Comparison of ENCODE assay signal across 30 mouse cellular contexts in genomic region chr13:95020216-95020615, GRCm38 (mm10). TPM values are rescaled to one million over a fixed set of nuclear protein-coding genes. Genes with fewer than 3 reads are reported as not detected.
DNase-seq lines count a peak whose midpoint lies in the region; ATAC-seq lines count a peak whose summit lies in the region.
"Had no signal": no experiment of that assay in that cellular context is flagged by ENCODE, and none has a peak within 500 bp of the region (broad histone marks: within the 10 kb centered on the region; RNA-seq: fewer than 3 reads in every experiment).

No protein-coding gene starts in this region.

- no peak for ATAC-seq in kidney, embryonic 15.5 days (replicated peaks; ENCODE audit: low FRiP score)
- no peak for ATAC-seq in kidney, embryonic 14.5 days (ENCODE audit: low FRiP score, low TSS enrichment)
- no peak for ATAC-seq in midbrain, embryonic 11.5 days (ENCODE audit: low FRiP score)
- no peak for ATAC-seq in midbrain, embryonic 15.5 days (replicated peaks)
- no peak for ATAC-seq in embryonic facial prominence, embryonic 14.5 days (ENCODE audit: low read depth)
- ATAC-seq: activated CD4-positive, CD25-positive, alpha-beta regulatory T cell, adult 4 months; CD4-positive, CD25-positive, alpha-beta regulatory T cell, adult 4 months; forebrain, embryonic 14.5 days; forebrain, embryonic 16.5 days; Patski had no signal

- H3K4me3 ChIP-seq in kidney, embryonic 15.5 days (replicated peaks) = no peak overlapping the region
- no peak overlapping the region for H3K4me3 ChIP-seq in kidney, embryonic 14.5 days (ENCODE audit: low read length)
- H3K4me3 ChIP-seq in midbrain, embryonic 11.5 days (ENCODE audit: low read depth, low read length) = no peak overlapping the region
- no peak overlapping the region for H3K4me3 ChIP-seq in midbrain, embryonic 15.5 days
- no peak overlapping the region for H3K4me3 ChIP-seq in embryonic facial prominence, embryonic 14.5 days (ENCODE audit: low read depth, low read length)
- H3K4me3 ChIP-seq: embryonic facial prominence, embryonic 12.5 days; embryonic facial prominence, embryonic 15.5 days; erythroblast, embryonic 14.5 days; forebrain, embryonic 10.5 days; forebrain, embryonic 12.5 days had no signal

- 84% methylated on average over 6 of the region's 6 CpGs for WGBS in kidney, embryonic 15.5 days
- WGBS in kidney, embryonic 14.5 days = 83% methylated on average over 6 of the region's 6 CpGs
- 92% methylated on average over 6 of the region's 6 CpGs for WGBS in midbrain, embryonic 11.5 days
- WGBS in midbrain, embryonic 15.5 days = 84% methylated on average over 6 of the region's 6 CpGs
- 74% methylated on average over 6 of the region's 6 CpGs for WGBS in embryonic facial prominence, embryonic 14.5 days

- H3K4me2 ChIP-seq in kidney, embryonic 15.5 days = no peak overlapping the region
- no peak overlapping the region for H3K4me2 ChIP-seq in kidney, embryonic 14.5 days (replicated peaks; ENCODE audit: low read depth, low read length)
- H3K4me2 ChIP-seq in midbrain, embryonic 11.5 days = no peak overlapping the region
- H3K4me2 ChIP-seq in midbrain, embryonic 15.5 days = no peak overlapping the region
- H3K4me2 ChIP-seq in embryonic facial prominence, embryonic 14.5 days (ENCODE audit: low read depth, low read length) = no peak overlapping the region
- H3K4me2 ChIP-seq: embryonic facial prominence, embryonic 12.5 days; embryonic facial prominence, embryonic 15.5 days; forebrain, embryonic 12.5 days had no signal

- H3K9ac ChIP-seq in kidney, embryonic 15.5 days = no peak overlapping the region
- no peak overlapping the region for H3K9ac ChIP-seq in kidney, embryonic 14.5 days (ENCODE audit: low read depth, low read length)
- H3K9ac ChIP-seq in midbrain, embryonic 11.5 days (ENCODE audit: low read length) = no peak overlapping the region
- no peak overlapping the region for H3K9ac ChIP-seq in midbrain, embryonic 15.5 days
- H3K9ac ChIP-seq in embryonic facial prominence, embryonic 14.5 days (ENCODE audit: low read depth, low read length) = no peak overlapping the region
- H3K9ac ChIP-seq: embryonic facial prominence, embryonic 15.5 days; forebrain, embryonic 12.5 days had no signal

- H3K27ac ChIP-seq in kidney, embryonic 15.5 days = peak overlapping the region; percentile 54; the same call in 1 of the 2 replicates
- no peak overlapping the region for H3K27ac ChIP-seq in kidney, embryonic 14.5 days (ENCODE audit: low read depth, low read length)
- H3K27ac ChIP-seq in midbrain, embryonic 11.5 days (ENCODE audit: low read depth, low read length) = no peak overlapping the region
- no peak overlapping the region for H3K27ac ChIP-seq in midbrain, embryonic 15.5 days
- H3K27ac ChIP-seq in embryonic facial prominence, embryonic 14.5 days (replicated peaks; ENCODE audit: low read depth, low read length) = no peak overlapping the region
- H3K27ac ChIP-seq: embryonic facial prominence, embryonic 12.5 days; embryonic facial prominence, embryonic 15.5 days; forebrain, embryonic 10.5 days; forebrain, embryonic 12.5 days had no signal

- H3K9me3 ChIP-seq in kidney, embryonic 15.5 days (replicated peaks) = no peaks in the 10 kb centered on the region
- no peaks in the 10 kb centered on the region for H3K9me3 ChIP-seq in kidney, embryonic 14.5 days (ENCODE audit: control insufficient read depth, low read length)
- no peaks in the 10 kb centered on the region for H3K9me3 ChIP-seq in midbrain, embryonic 11.5 days (ENCODE audit: control insufficient read depth, low read length)
- H3K9me3 ChIP-seq in midbrain, embryonic 15.5 days = no peaks in the 10 kb centered on the region
- H3K9me3 ChIP-seq in embryonic facial prominence, embryonic 14.5 days (ENCODE audit: control insufficient read depth, low read length) = no peaks in the 10 kb centered on the region
- H3K9me3 ChIP-seq: embryonic facial prominence, embryonic 12.5 days; embryonic facial prominence, embryonic 15.5 days; forebrain, embryonic 10.5 days; forebrain, embryonic 12.5 days; G1E had no signal

- H3K27me3 ChIP-seq in kidney, embryonic 15.5 days = no peaks in the 10 kb centered on the region
- no peaks in the 10 kb centered on the region for H3K27me3 ChIP-seq in kidney, embryonic 14.5 days (ENCODE audit: control insufficient read depth, insufficient read depth, low read length)
- H3K27me3 ChIP-seq in midbrain, embryonic 11.5 days (ENCODE audit: control insufficient read depth, insufficient read depth, low read length) = no peaks in the 10 kb centered on the region
- no peaks in the 10 kb centered on the region for H3K27me3 ChIP-seq in midbrain, embryonic 15.5 days (replicated peaks)
- H3K27me3 ChIP-seq in embryonic facial prominence, embryonic 14.5 days (replicated peaks; ENCODE audit: control insufficient read depth, insufficient read depth, low read length) = no peaks in the 10 kb centered on the region
- H3K27me3 ChIP-seq: CH12.LX; embryonic facial prominence, embryonic 12.5 days; embryonic facial prominence, embryonic 15.5 days; forebrain, embryonic 12.5 days; Patski had no signal

- peak; percentile 82 for DNase-seq in heart, adult 11 months
- DNase-seq in heart, adult 18-20 months = no peak
- peak; percentile 62 for DNase-seq in midbrain, embryonic 11.5 days (ENCODE audit: low spot score, missing footprints)
- peak; percentile 19 for DNase-seq in embryonic facial prominence, embryonic 14.5 days (ENCODE audit: low spot score)
- no peak for DNase-seq in embryo, embryonic 9.5 days (ENCODE audit: extremely low spot score)
- DNase-seq: adrenal gland, adult 8-10 months; adrenal gland, postnatal 25 days; B cell, adult 2 months; cerebellum, adult 11 months; cerebellum, adult 18-20 months; cerebellum, adult 8-10 months; cerebellum, adult 9-11 months; cerebellum, postnatal 14 days; cerebellum, postnatal 36 days; embryo, embryonic 11 days had no signal

- H3K36me3 ChIP-seq in kidney, embryonic 15.5 days = no peaks in the 10 kb centered on the region
- H3K36me3 ChIP-seq in kidney, embryonic 14.5 days (ENCODE audit: control insufficient read depth, insufficient read depth, low read length) = peaks cover 8% of the 10 kb centered on the region
- H3K36me3 ChIP-seq in midbrain, embryonic 11.5 days (ENCODE audit: control insufficient read depth, insufficient read depth, low read length) = no peaks in the 10 kb centered on the region
- 0 out of 2 replicates have a peak, but pooled peaks cover 3% of the 10 kb centered on the region for H3K36me3 ChIP-seq in midbrain, embryonic 15.5 days (replicated peaks)
- H3K36me3 ChIP-seq in embryonic facial prominence, embryonic 14.5 days (ENCODE audit: control insufficient read depth, insufficient read depth, low read length) = peaks cover 23% of the 10 kb centered on the region
- H3K36me3 ChIP-seq: embryonic facial prominence, embryonic 12.5 days; forebrain, embryonic 10.5 days; forebrain, embryonic 12.5 days had no signal

- H3K4me1 ChIP-seq in kidney, embryonic 15.5 days = peaks cover 3% of the 10 kb centered on the region; the same call in 1 of the 2 replicates
- H3K4me1 ChIP-seq in kidney, embryonic 14.5 days (ENCODE audit: control insufficient read depth, insufficient read depth, low read length) = no peaks in the 10 kb centered on the region; the same call in 1 of the 2 replicates
- peaks cover 6% of the 10 kb centered on the region for H3K4me1 ChIP-seq in midbrain, embryonic 11.5 days (ENCODE audit: control insufficient read depth, insufficient read depth, low read length)
- H3K4me1 ChIP-seq in midbrain, embryonic 15.5 days = peaks cover 7% of the 10 kb centered on the region
- no peaks in the 10 kb centered on the region for H3K4me1 ChIP-seq in embryonic facial prominence, embryonic 14.5 days (ENCODE audit: control insufficient read depth, insufficient read depth, low read length)
- H3K4me1 ChIP-seq: embryonic facial prominence, embryonic 12.5 days; embryonic facial prominence, embryonic 15.5 days had no signal

RNA-seq across cellular contexts. Expression of gene Wdr41, which starts 44.1 kb away (rescaled TPM):
- total RNA-seq in heart, adult 18-20 months (2021) = 10 to 100 TPM; 17.7 to 17.9 TPM
- 22.2 and 22.9 TPM in 2 replicates for polyA plus RNA-seq in kidney, embryonic 15.5 days (2015; fragmentation: Nextera tagmentation; extraction: Ambion mirVana)
- polyA plus RNA-seq in kidney, embryonic 14.5 days (2014; fragmentation: Nextera tagmentation; extraction: Ambion mirVana) = 15.9 and 25.3 TPM in 2 replicates
- 23.7 and 24.6 TPM in 2 replicates for polyA plus RNA-seq in midbrain, embryonic 11.5 days (2014; fragmentation: Nextera tagmentation; extraction: Ambion mirVana)
- polyA plus RNA-seq in midbrain, embryonic 15.5 days (2015; fragmentation: Nextera tagmentation; extraction: Ambion mirVana) = 24.9 and 26.2 TPM in 2 replicates
- polyA plus RNA-seq in embryonic facial prominence, embryonic 14.5 days (2014; fragmentation: Nextera tagmentation; extraction: Ambion mirVana) = 24.0 and 25.2 TPM in 2 replicates

Comparison
In these comparisons a context has a peak if more than half of its experiments do, and no peak if none do; other contexts are left out.
1. DNase-seq: peak in heart, adult 11 months (single experiment), midbrain, embryonic 11.5 days (single experiment) and embryonic facial prominence, embryonic 14.5 days (single experiment); none in heart, adult 18-20 months (0 of 2) and embryo, embryonic 9.5 days (single experiment).